Mouse (Mus musculus) olfactory bulb, adult 2 months (tissue): ENCODE measurements around the gene Sorl1. TPM values are rescaled to one million over a fixed set of nuclear protein-coding genes. Genes with fewer than 3 reads are reported as not detected.

Experiments used
- H3K27ac ChIP-seq: fragments of 200-500 bp; 2 replicates; pipeline ENCODE4 v1.5.1; 2012; ENCODE audit warnings: low read depth, low read length; ENCODE audit not compliant: insufficient read depth
- H3K4me1 ChIP-seq: fragments of 200-500 bp; 2 replicates; pipeline ENCODE4 v1.6.1; 2012; ENCODE audit warnings: low read length; ENCODE audit not compliant: control insufficient read depth, insufficient read depth
- H3K4me3 ChIP-seq: fragments of 200-500 bp; 2 replicates; pipeline ENCODE4 v1.5.1; 2012; ENCODE audit warnings: mild to moderate bottlenecking, low read depth, low read length, moderate library complexity; ENCODE audit not compliant: insufficient read depth
- CTCF ChIP-seq: fragments of 200-500 bp; IDR thresholded peaks from 2 replicates; pipeline ENCODE4 v1.5.1; 2012; ENCODE audit warnings: low read depth, mild to moderate bottlenecking, low read length, moderate library complexity; ENCODE audit not compliant: insufficient read depth
- POLR2A ChIP-seq: fragments of 200-500 bp; IDR thresholded peaks from 2 replicates; pipeline ENCODE4 v1.6.1; 2012; ENCODE audit warnings: mild to moderate bottlenecking, low read depth, low read length, moderate library complexity; ENCODE audit not compliant: insufficient read depth
- WGBS: fragments of 180-500 bp; shearing (Covaris S2); methylation state at CpG from one replicate; pipeline ENCODE4 v1.1.7; 2018; 5-methylcytosine and 5-hydroxymethylcytosine counted together
- polyA plus RNA-seq: library from polyadenylated mRNA; stranded (reverse); fragments of >200 nt; gene quantifications from 2 replicates; pipeline ENCODE4 v1.2.4, GENCODE M21; 2012; ENCODE audit warnings: low replicate concordance; ENCODE audit not compliant: missing spikeins, insufficient read depth, insufficient read length

Sorl1 gene
- polyA plus RNA-seq, 1 experiment: not detected

- Histone ChIP-seq H3K4me1 (no peaks in the 10 kb centered on the region), H3K4me3 (no peak overlapping the region), H3K27ac (no peak overlapping the region)
- WGBS: 90% methylated on average over 6 of the region's 6 CpGs
- TF ChIP-seq CTCF (no peak), POLR2A (no peak)
Measured at GRCm38 (mm10) chr9:42148816-42149215, 24.7 kb upstream of the Sorl1 start.

GRCm38 (mm10) chr9:42148036-42148435 lies 23.9 kb upstream of the Sorl1 start:
- 78% methylated on average over 4 of the region's 4 CpGs for WGBS
- no peak for TF ChIP-seq POLR2A
- TF ChIP-seq CTCF: no peak
- H3K4me3 ChIP-seq: no peak overlapping the region
- H3K27ac ChIP-seq: no peak overlapping the region
- no peaks in the 10 kb centered on the region for H3K4me1 ChIP-seq

- no peak for TF ChIP-seq POLR2A
- TF ChIP-seq CTCF: no peak
- WGBS: 91% methylated on average over 2 of the region's 2 CpGs
- Histone ChIP-seq H3K4me3 (no peak overlapping the region), H3K27ac (no peak overlapping the region), H3K4me1 (no peaks in the 10 kb centered on the region)
Measured at GRCm38 (mm10) chr9:42146463-42146862, 22.4 kb upstream of the Sorl1 start.

GRCm38 (mm10) chr9:42141549-42142210 lies 17.6 kb upstream of the Sorl1 start:
- 92% methylated on average over 6 of the region's 6 CpGs for WGBS
- Histone ChIP-seq H3K27ac (no peak overlapping the region), H3K4me3 (no peak overlapping the region), H3K4me1 (no peaks in the 10 kb centered on the region)
- TF ChIP-seq CTCF (no peak), POLR2A (no peak)

- Histone ChIP-seq H3K4me3 (no peak overlapping the region), H3K4me1 (no peaks in the 10 kb centered on the region), H3K27ac (no peak overlapping the region)
- 71% methylated on average over 4 of the region's 4 CpGs for WGBS
- no peak for TF ChIP-seq POLR2A
- no peak for TF ChIP-seq CTCF
Measured at GRCm38 (mm10) chr9:42138248-42138858, 14.3 kb upstream of the Sorl1 start.

GRCm38 (mm10) chr9:42137578-42137977 lies 13.5 kb upstream of the Sorl1 start:
- TF ChIP-seq CTCF (no peak), POLR2A (no peak)
- WGBS: 88% methylated on average over 5 of the region's 5 CpGs
- Histone ChIP-seq H3K27ac (no peak overlapping the region), H3K4me3 (no peak overlapping the region), H3K4me1 (no peaks in the 10 kb centered on the region)

GRCm38 (mm10) chr9:42130793-42131760 lies 7.0 kb upstream of the Sorl1 start:
- no peak overlapping the region for H3K27ac ChIP-seq
- H3K4me1 ChIP-seq: peaks cover 2% of the 10 kb centered on the region; the same call in 1 of the 2 replicates
- TF ChIP-seq POLR2A: no peak
- TF ChIP-seq CTCF: no peak
- 57% methylated on average over 13 of the region's 13 CpGs for WGBS
- no peak overlapping the region for H3K4me3 ChIP-seq

GRCm38 (mm10) chr9:42127983-42128382 lies 3.9 kb upstream of the Sorl1 start:
- Histone ChIP-seq H3K4me3 (no peak overlapping the region), H3K4me1 (peaks cover 5% of the 10 kb centered on the region), H3K27ac (no peak overlapping the region)
- TF ChIP-seq POLR2A (no peak), CTCF (no peak)
- 93% methylated on average over 5 of the region's 5 CpGs for WGBS
